Mouse (Mus musculus): ENCODE results near the gene Med16. TPM values are rescaled to one million over a fixed set of nuclear protein-coding genes. Genes with fewer than 3 reads are reported as not detected.

Gene Med16
- total RNA-seq, 2 experiments from 2014 or later, result 39.6 to 43.8 TPM

GRCm38 (mm10) chr10:79884446-79884845 lies 24.3 kb downstream of the Med16 start:
- peak; percentile 61 for DNase-seq

GRCm38 (mm10) chr10:79883297-79884084 lies 25.2 kb downstream of the Med16 start:
- DNase-seq, result peak; percentile 83

- DNase-seq, result no peak
Measured at GRCm38 (mm10) chr10:79881981-79882380, 26.7 kb downstream of the Med16 start.

- DNase-seq, result no peak
Measured at GRCm38 (mm10) chr10:79880721-79881120, 28.0 kb downstream of the Med16 start.

GRCm38 (mm10) chr10:79879527-79879926 lies 29.2 kb downstream of the Med16 start:
- DNase-seq, result no peak

- DNase-seq, result no peak
Measured at GRCm38 (mm10) chr10:79877757-79878156, 31.0 kb downstream of the Med16 start.

- DNase-seq, result no peak
Measured at GRCm38 (mm10) chr10:79877174-79877573, 31.5 kb downstream of the Med16 start.

- DNase-seq, result no peak
Measured at GRCm38 (mm10) chr10:79874290-79874862, 34.3 kb downstream of the Med16 start, which contains the start of the genes Prtn3 and Plppr3. TSS of gene Prtn3 (plus strand) at chr10:79874476. TSS of gene Plppr3 (minus strand) at chr10:79874634.

- no peak for DNase-seq
Measured at GRCm38 (mm10) chr10:79873715-79874289, 34.9 kb downstream of the Med16 start.

- DNase-seq, result no peak
Measured at GRCm38 (mm10) chr10:79873313-79873712, 35.4 kb downstream of the Med16 start.

- DNase-seq, result no peak
Measured at GRCm38 (mm10) chr10:79872862-79873261, 35.9 kb downstream of the Med16 start.

- DNase-seq, result no peak
Measured at GRCm38 (mm10) chr10:79871845-79872244, 36.9 kb downstream of the Med16 start.

GRCm38 (mm10) chr10:79866601-79867000 lies 42.1 kb downstream of the Med16 start:
- no peak for DNase-seq

- no peak for DNase-seq
Measured at GRCm38 (mm10) chr10:79865801-79866295, 42.9 kb downstream of the Med16 start.

GRCm38 (mm10) chr10:79865189-79865601 lies 43.5 kb downstream of the Med16 start:
- DNase-seq, result no peak

GRCm38 (mm10) chr10:79864351-79865188 lies 44.2 kb downstream of the Med16 start:
- no peak for DNase-seq

GRCm38 (mm10) chr10:79862925-79863324 lies 45.8 kb downstream of the Med16 start:
- DNase-seq, result no peak

- DNase-seq, result no peak
Measured at GRCm38 (mm10) chr10:79862049-79862788, 46.5 kb downstream of the Med16 start.

GRCm38 (mm10) chr10:79861230-79862048 lies 47.3 kb downstream of the Med16 start:
- no peak for DNase-seq

- no peak for DNase-seq
Measured at GRCm38 (mm10) chr10:79860079-79860911, 48.4 kb downstream of the Med16 start.
